Mouse (Mus musculus) lung, postnatal 0 days (tissue): ENCODE measurements around the gene Rab20. TPM values are rescaled to one million over a fixed set of nuclear protein-coding genes. Genes with fewer than 3 reads are reported as not detected.
"Not testable (repeated sequence)": the region's sequence is repeated elsewhere in the genome, so short reads cannot be mapped to it uniquely, and the experiment has no call there.

Source experiments
- ATAC-seq: fragments of 200-750 bp; cut with Nextera tagmentation; 2 replicates; pipeline ENCODE4 v1.8.0; 2017; ENCODE audit warnings: moderate library complexity
- DNase-seq: peaks from one replicate; pipeline ENCODE4 v3.0.0-alpha.2; 2016; ENCODE audit warnings: low spot score
- H3K27ac ChIP-seq: fragments of 300-500 bp; sonication (generic); 2 replicates; pipeline ENCODE4 v1.5.1; 2014; ENCODE audit warnings: antibody characterized with exemption, mild to moderate bottlenecking, low read length, mixed read lengths
- H3K27me3 ChIP-seq: fragments of 300-500 bp; sonication (generic); replicated peaks from 2 replicates; pipeline ENCODE4 v1.6.1; 2014; ENCODE audit warnings: low read length, mixed read lengths; ENCODE audit not compliant: insufficient read depth
- H3K36me3 ChIP-seq: fragments of 300-500 bp; sonication (generic); 2 replicates; pipeline ENCODE4 v1.6.1; 2014; ENCODE audit warnings: low read length, mixed read lengths; ENCODE audit not compliant: insufficient read depth
- H3K4me1 ChIP-seq: fragments of 300-500 bp; sonication (generic); 2 replicates; pipeline ENCODE4 v1.6.1; 2014; ENCODE audit warnings: antibody characterized with exemption, low read depth, low read length, mixed read lengths; ENCODE audit not compliant: insufficient read depth
- H3K4me2 ChIP-seq: fragments of 300-500 bp; sonication (generic); replicated peaks from 2 replicates; pipeline ENCODE4 v1.6.1; 2014; ENCODE audit warnings: low read depth, mild to moderate bottlenecking, low read length, moderate library complexity, mixed read lengths
- H3K4me3 ChIP-seq: fragments of 300-500 bp; sonication (generic); 2 replicates; pipeline ENCODE4 v1.5.1; 2014; ENCODE audit warnings: low read depth, low read length
- H3K9ac ChIP-seq: fragments of 300-500 bp; sonication (generic); replicated peaks from 2 replicates; pipeline ENCODE4 v1.6.1; 2014; ENCODE audit warnings: low read depth, mild to moderate bottlenecking
- H3K9me3 ChIP-seq: fragments of 300-500 bp; sonication (generic); 2 replicates; pipeline ENCODE4 v1.6.1; 2016; ENCODE audit warnings: low read length, mixed read lengths
- CTCF ChIP-seq: IDR thresholded peaks from 2 replicates; pipeline ENCODE4 v1.5.1; 2016; ENCODE audit warnings: antibody characterized with exemption, mild to moderate bottlenecking
- EP300 ChIP-seq: IDR thresholded peaks from 2 replicates; pipeline ENCODE4 v1.6.1; 2016; ENCODE audit warnings: antibody characterized with exemption, mild to moderate bottlenecking, control low read depth
- WGBS: fragments of 180-500 bp; shearing (Covaris S2); extraction: QIAGEN DNeasy Blood & Tissue Kit; methylation state at CpG from one replicate; pipeline ENCODE4 v1.1.7; 2014; 5-methylcytosine and 5-hydroxymethylcytosine counted together
- polyA plus RNA-seq: library from polyadenylated mRNA; unstranded; fragments of >200 nt; fragmentation: Nextera tagmentation; extraction: Ambion mirVana; gene quantifications from 2 replicates; pipeline ENCODE4 v1.2.1, GENCODE M21; 2015

Gene Rab20
- polyA plus RNA-seq, 1 experiment from 2014 or later: 17.8 TPM

GRCm38 (mm10) chr8:11503476-11504232 is 25.1 kb upstream of the Rab20 start:
- H3K4me1 ChIP-seq: no peaks in the 10 kb centered on the region; the same call in 1 of the 2 replicates
- ATAC-seq (no peak), DNase-seq (no peak)
- H3K27me3 ChIP-seq: no peaks in the 10 kb centered on the region
- H3K27ac ChIP-seq: no peak overlapping the region
- H3K9ac ChIP-seq: no peak overlapping the region
- WGBS: 84% methylated on average over 13 of the region's 13 CpGs
- H3K9me3 ChIP-seq: no peaks in the 10 kb centered on the region
- peaks cover 22% of the 10 kb centered on the region for H3K36me3 ChIP-seq
- no peak overlapping the region for H3K4me3 ChIP-seq
- no peak for TF ChIP-seq EP300
- no peak for TF ChIP-seq CTCF
- no peak overlapping the region for H3K4me2 ChIP-seq

- Histone ChIP-seq H3K27ac (peak overlapping the region; percentile 87), H3K36me3 (peaks cover 2% of the 10 kb centered on the region; the same call in 1 of the 2 replicates), H3K4me3 (no peak overlapping the region; the same call in 1 of the 2 replicates), H3K9me3 (no peaks in the 10 kb centered on the region), H3K4me1 (peaks cover 7% of the 10 kb centered on the region; the same call in 1 of the 2 replicates), H3K9ac (no peak overlapping the region), H3K4me2 (peak overlapping the region; percentile 61), H3K27me3 (no peaks in the 10 kb centered on the region)
- WGBS: 61% methylated on average over 4 of the region's 4 CpGs
- peak; percentile 70 for ATAC-seq
- TF ChIP-seq CTCF (no peak), EP300 (peak; percentile 85)
- DNase-seq: peak; percentile 80
Measured at GRCm38 (mm10) chr8:11498786-11499485, 20.4 kb upstream of the Rab20 start.

- Histone ChIP-seq H3K9ac (no peak overlapping the region), H3K27ac (peak overlapping the region; percentile 87), H3K4me2 (peak overlapping the region; percentile 61), H3K9me3 (no peaks in the 10 kb centered on the region), H3K36me3 (no peaks in the 10 kb centered on the region), H3K4me1 (peaks cover 7% of the 10 kb centered on the region; the same call in 1 of the 2 replicates), H3K27me3 (no peaks in the 10 kb centered on the region), H3K4me3 (peak overlapping the region; percentile 79)
- WGBS: 57% methylated on average over 12 of the region's 12 CpGs
- TF ChIP-seq CTCF (no peak), EP300 (no peak; the same call in 1 of the 2 replicates)
- peak; percentile 53 for DNase-seq
- no peak for ATAC-seq
Measured at GRCm38 (mm10) chr8:11498281-11498680, 19.8 kb upstream of the Rab20 start.

- Histone ChIP-seq H3K9me3 (no peaks in the 10 kb centered on the region), H3K27ac (peak within 1 kb of the TSS; percentile 87), H3K9ac (peak within 1 kb of the TSS; percentile 79), H3K4me1 (peaks cover 7% of the 10 kb centered on the region; the same call in 1 of the 2 replicates), H3K27me3 (no peaks in the 10 kb centered on the region), H3K36me3 (no peaks in the 10 kb centered on the region), H3K4me2 (peak within 1 kb of the TSS; percentile 61), H3K4me3 (peak within 1 kb of the TSS; percentile 79)
- peak; percentile 20; the same call in 1 of the 2 replicates for TF ChIP-seq EP300
- no peak for TF ChIP-seq CTCF
- ATAC-seq (peak; percentile 98), DNase-seq (peak; percentile 97)
- WGBS: 6% methylated on average over 66 of the region's 73 CpGs
Measured at GRCm38 (mm10) chr8:11497017-11497990, 18.8 kb upstream of the Rab20 start, which contains the start of gene Naxd. Naxd (plus strand) TSS chr8:11497506.

- not testable (repeated sequence) for ATAC-seq, H3K4me1 ChIP-seq, H3K4me2 ChIP-seq, H3K27ac ChIP-seq, DNase-seq, H3K9ac ChIP-seq, H3K27me3 ChIP-seq, H3K4me3 ChIP-seq, H3K36me3 ChIP-seq, H3K9me3 ChIP-seq
- WGBS: 77% methylated on average over 2 of the region's 2 CpGs
Measured at GRCm38 (mm10) chr8:11492340-11492739, 13.8 kb upstream of the Rab20 start.
